Mouse (Mus musculus) limb, embryonic 10.5 days (tissue): Measurements from ENCODE around the gene Ccdc91. TPM values are rescaled to one million over a fixed set of nuclear protein-coding genes. Genes with fewer than 3 reads are reported as not detected.

Experiments
- DNase-seq: peaks from one replicate; pipeline ENCODE4 v3.0.0-alpha.2; 2017; ENCODE audit warnings: low spot score
- H3K27ac ChIP-seq: fragments of 300-500 bp; sonication (generic); 2 replicates; pipeline ENCODE4 v1.5.1; 2016; ENCODE audit warnings: mild to moderate bottlenecking
- H3K27me3 ChIP-seq: fragments of 300-500 bp; sonication (generic); 2 replicates; pipeline ENCODE4 v1.6.1; 2016; ENCODE audit warnings: low read depth, mild to moderate bottlenecking; ENCODE audit not compliant: poor library complexity, severe bottlenecking
- H3K36me3 ChIP-seq: fragments of 300-500 bp; sonication (generic); 2 replicates; pipeline ENCODE4 v1.6.1; 2016; ENCODE audit warnings: mild to moderate bottlenecking, moderate library complexity
- H3K4me1 ChIP-seq: fragments of 300-500 bp; sonication (generic); 2 replicates; pipeline ENCODE4 v1.6.1; 2016
- H3K4me3 ChIP-seq: fragments of 300-500 bp; sonication (generic); 2 replicates; pipeline ENCODE4 v1.5.1; 2016; ENCODE audit warnings: mild to moderate bottlenecking, moderate library complexity
- H3K9me3 ChIP-seq: fragments of 300-500 bp; sonication (generic); replicated peaks from 2 replicates; pipeline ENCODE4 v1.6.1; 2016; ENCODE audit warnings: mild to moderate bottlenecking
- WGBS: fragments of 180-500 bp; shearing (Covaris S2); methylation state at CpG from one replicate; pipeline ENCODE4 v1.1.7; 2016; 5-methylcytosine and 5-hydroxymethylcytosine counted together
- polyA plus RNA-seq: library from polyadenylated mRNA; unstranded; fragments of >200 nt; fragmentation: Nextera tagmentation; extraction: Ambion mirVana; gene quantifications from 2 replicates; pipeline ENCODE4 v1.2.1, GENCODE M21; 2016

Ccdc91 gene
- polyA plus RNA-seq, 1 experiment from 2014 or later, result 25.7 TPM

- Histone ChIP-seq H3K27ac (no peak overlapping the region), H3K27me3 (no peaks in the 10 kb centered on the region), H3K4me3 (no peak overlapping the region), H3K4me1 (no peaks in the 10 kb centered on the region), H3K36me3 (no peaks in the 10 kb centered on the region), H3K9me3 (no peaks in the 10 kb centered on the region)
- WGBS, result 93% methylated on average over 8 of the region's 8 CpGs
- DNase-seq, result no peak
Measured at GRCm38 (mm10) chr6:147517909-147518308, 42.3 kb downstream of the Ccdc91 start.

DNA sequence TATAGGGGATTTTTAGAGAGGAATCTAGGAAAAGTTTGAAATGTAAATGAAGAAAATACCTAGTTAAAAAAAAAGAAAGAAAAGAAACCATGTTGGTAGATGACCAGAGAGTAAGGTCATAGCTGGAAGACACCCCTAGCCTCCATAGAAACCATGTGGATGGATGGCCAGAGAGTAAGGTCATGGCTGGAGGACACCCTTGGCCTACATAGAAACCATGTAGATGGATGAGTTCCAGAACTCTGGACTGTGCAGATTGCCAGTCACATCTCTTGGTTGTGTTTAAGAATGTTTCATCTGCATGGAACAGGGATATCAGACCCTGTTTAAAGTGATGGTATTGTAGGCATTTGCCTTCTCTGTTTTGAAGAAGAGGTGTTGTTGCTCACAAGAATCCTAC lies 49.6 kb downstream of the Ccdc91 start:
- Histone ChIP-seq H3K27me3 (no peaks in the 10 kb centered on the region), H3K9me3 (no peaks in the 10 kb centered on the region), H3K4me1 (no peaks in the 10 kb centered on the region), H3K27ac (no peak overlapping the region), H3K4me3 (no peak overlapping the region), H3K36me3 (no peaks in the 10 kb centered on the region)
- DNase-seq, result no peak

- WGBS, result 96% methylated on average over 5 of the region's 5 CpGs
- H3K4me3 ChIP-seq, result no peak overlapping the region
- H3K27me3 ChIP-seq, result no peaks in the 10 kb centered on the region
- H3K36me3 ChIP-seq, result no peaks in the 10 kb centered on the region
- no peaks in the 10 kb centered on the region for H3K9me3 ChIP-seq
- H3K4me1 ChIP-seq, result no peaks in the 10 kb centered on the region
- no peak for DNase-seq
- H3K27ac ChIP-seq, result no peak overlapping the region
Measured at GRCm38 (mm10) chr6:147534971-147535370, 59.3 kb downstream of the Ccdc91 start.

GRCm38 (mm10) chr6:147538236-147538635 lies 62.6 kb downstream of the Ccdc91 start:
- Histone ChIP-seq H3K27ac (no peak overlapping the region), H3K4me3 (no peak overlapping the region), H3K27me3 (no peaks in the 10 kb centered on the region), H3K36me3 (no peaks in the 10 kb centered on the region), H3K9me3 (no peaks in the 10 kb centered on the region), H3K4me1 (no peaks in the 10 kb centered on the region)
- no peak for DNase-seq
- 90% methylated on average over 5 of the region's 5 CpGs for WGBS

DNA sequence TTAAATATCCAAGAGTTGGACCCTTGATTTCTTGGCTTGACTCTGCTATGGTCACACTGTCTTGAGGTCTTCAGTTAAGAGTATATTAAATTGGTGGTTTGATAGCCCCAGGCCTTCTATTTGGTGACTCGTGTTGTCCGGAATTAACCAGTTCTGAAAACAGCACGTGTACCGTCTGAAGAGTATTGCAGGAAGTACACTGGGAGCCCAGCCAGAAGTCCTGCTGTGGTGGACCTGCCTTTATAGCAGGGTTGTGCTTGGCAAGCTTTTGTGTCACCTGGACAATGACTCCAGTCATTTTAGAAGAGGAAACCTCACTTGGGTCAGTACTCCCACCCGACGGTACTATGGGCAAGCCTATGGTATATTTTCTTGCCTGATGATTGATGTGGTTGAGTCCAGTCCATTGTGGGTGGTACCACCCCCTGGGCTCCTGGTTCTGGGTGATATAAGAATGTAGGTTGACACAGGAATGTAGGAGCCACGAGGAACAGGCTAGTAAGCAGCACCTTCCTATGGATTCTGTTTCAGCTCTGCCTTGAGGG lies 63.5 kb downstream of the Ccdc91 start:
- Histone ChIP-seq H3K27ac (no peak overlapping the region), H3K9me3 (no peaks in the 10 kb centered on the region), H3K4me3 (no peak overlapping the region), H3K27me3 (no peaks in the 10 kb centered on the region), H3K4me1 (no peaks in the 10 kb centered on the region), H3K36me3 (no peaks in the 10 kb centered on the region)
- WGBS, result 95% methylated on average over 7 of the region's 7 CpGs
- no peak for DNase-seq

GRCm38 (mm10) chr6:147540942-147541341 lies 65.3 kb downstream of the Ccdc91 start:
- WGBS, result 94% methylated on average over 6 of the region's 6 CpGs

DNA sequence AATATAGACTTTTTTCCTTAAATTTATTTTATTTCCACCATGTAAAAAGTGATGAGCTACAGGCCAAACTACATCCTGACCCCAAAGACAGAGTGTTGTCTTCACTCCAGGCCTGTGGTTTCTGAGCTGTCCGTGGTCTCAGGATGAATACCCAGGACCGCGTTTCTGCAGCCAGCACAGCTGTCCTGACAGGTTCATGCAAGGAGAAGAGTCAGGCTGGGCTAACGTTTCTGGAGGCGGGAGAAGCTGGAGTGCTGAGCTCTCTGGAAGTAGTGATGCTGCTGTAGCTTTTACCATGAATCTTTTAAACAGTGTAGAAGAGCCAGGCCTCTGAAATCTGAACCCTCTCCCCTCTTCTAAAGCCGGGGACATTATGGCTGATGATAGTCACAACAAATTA lies 80.0 kb downstream of the Ccdc91 start:
- H3K36me3 ChIP-seq, result no peaks in the 10 kb centered on the region

More at GRCm38 (mm10) chr6:147540942-147541341, 65.3 kb downstream of the Ccdc91 start:
- Histone ChIP-seq H3K9me3 (no peaks in the 10 kb centered on the region), H3K36me3 (no peaks in the 10 kb centered on the region), H3K27me3 (no peaks in the 10 kb centered on the region), H3K4me3 (no peak overlapping the region), H3K4me1 (no peaks in the 10 kb centered on the region), H3K27ac (no peak overlapping the region)
- DNase-seq, result no peak

DNA sequence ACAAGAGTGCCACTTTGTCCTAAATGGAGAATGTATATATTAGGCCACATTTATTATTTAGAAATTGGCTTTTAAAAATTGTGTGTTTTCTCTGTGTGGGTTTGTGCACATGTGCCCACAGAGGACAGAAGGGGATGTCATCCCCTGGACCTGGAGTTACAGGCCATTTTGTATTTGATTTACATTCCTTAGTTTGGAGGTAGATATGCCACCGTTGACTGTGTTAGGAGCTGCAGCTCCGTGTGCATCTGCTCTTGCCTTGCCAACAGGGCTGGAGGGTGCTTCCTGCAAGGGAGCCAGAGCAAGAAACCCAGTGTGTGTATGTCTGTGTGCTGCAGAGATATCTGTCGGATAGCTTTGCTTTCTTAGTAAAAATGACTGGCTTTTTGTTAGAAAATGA lies 83.7 kb downstream of the Ccdc91 start:
- DNase-seq, result no peak
- 84% methylated on average over 3 of the region's 3 CpGs for WGBS
- no peak overlapping the region for H3K27ac ChIP-seq
- no peaks in the 10 kb centered on the region for H3K27me3 ChIP-seq
- H3K4me3 ChIP-seq, result no peak overlapping the region
- no peaks in the 10 kb centered on the region for H3K36me3 ChIP-seq
- H3K9me3 ChIP-seq, result no peaks in the 10 kb centered on the region
- H3K4me1 ChIP-seq, result no peaks in the 10 kb centered on the region

More for the DNA sequence above, 80.0 kb downstream of the Ccdc91 start:
- WGBS, result 70% methylated on average over 6 of the region's 6 CpGs
- Histone ChIP-seq H3K4me1 (no peaks in the 10 kb centered on the region), H3K27me3 (no peaks in the 10 kb centered on the region), H3K9me3 (no peaks in the 10 kb centered on the region), H3K27ac (no peak overlapping the region), H3K4me3 (no peak overlapping the region)
- no peak for DNase-seq

GRCm38 (mm10) chr6:147560436-147560835 lies 84.8 kb downstream of the Ccdc91 start:
- no peaks in the 10 kb centered on the region for H3K4me1 ChIP-seq
- no peaks in the 10 kb centered on the region for H3K27me3 ChIP-seq
- no peaks in the 10 kb centered on the region for H3K9me3 ChIP-seq
- no peaks in the 10 kb centered on the region for H3K36me3 ChIP-seq
- no peak for DNase-seq
- H3K4me3 ChIP-seq, result no peak overlapping the region
- no peak overlapping the region for H3K27ac ChIP-seq

DNA sequence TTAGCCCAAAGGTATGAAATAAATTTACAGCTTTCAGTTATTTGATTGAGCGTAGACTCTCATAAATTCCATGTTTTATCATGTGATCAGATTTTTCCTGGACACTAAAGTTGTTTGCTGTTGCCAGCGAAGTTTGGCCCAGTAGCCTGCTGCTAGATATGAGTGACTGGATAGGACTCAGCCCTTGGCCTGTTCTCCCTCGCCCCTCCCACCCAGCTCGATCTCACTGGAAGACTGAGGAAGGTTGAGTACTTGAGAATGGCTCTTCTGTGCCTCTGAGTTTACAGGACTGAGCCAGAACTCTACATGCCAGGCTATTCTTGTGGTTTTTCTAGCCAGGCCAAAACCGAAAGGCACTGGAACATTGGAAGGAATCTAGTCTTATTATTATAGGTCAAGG lies 93.6 kb downstream of the Ccdc91 start:
- Histone ChIP-seq H3K9me3 (no peaks in the 10 kb centered on the region), H3K27me3 (no peaks in the 10 kb centered on the region), H3K4me1 (peaks cover 3% of the 10 kb centered on the region; the same call in 1 of the 2 replicates), H3K27ac (no peak overlapping the region), H3K4me3 (no peak overlapping the region), H3K36me3 (no peaks in the 10 kb centered on the region)
- no peak for DNase-seq
- WGBS, result 92% methylated on average over 5 of the region's 5 CpGs

DNA sequence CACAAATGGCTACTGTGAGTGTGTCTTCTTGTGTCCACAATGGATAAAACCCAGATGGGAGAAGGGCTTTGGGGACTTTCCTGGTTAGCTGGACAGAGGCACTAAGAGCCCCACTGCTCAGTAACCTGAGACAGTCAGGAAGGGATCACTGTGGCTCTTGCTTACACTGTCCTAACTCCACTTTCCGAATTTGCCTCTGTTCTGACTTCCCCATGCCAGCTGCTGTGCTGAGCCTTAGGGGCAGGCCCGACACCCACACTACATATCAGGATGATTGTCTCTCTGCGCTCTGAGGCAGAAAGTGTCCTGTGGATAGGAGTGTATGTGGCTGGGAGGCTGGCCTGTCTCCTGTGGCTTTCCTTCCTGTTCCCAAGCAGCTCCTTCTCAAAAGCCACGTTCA lies 97.5 kb downstream of the Ccdc91 start:
- no peak for DNase-seq
- Histone ChIP-seq H3K4me3 (no peak overlapping the region), H3K4me1 (peaks cover 13% of the 10 kb centered on the region), H3K36me3 (no peaks in the 10 kb centered on the region), H3K9me3 (no peaks in the 10 kb centered on the region), H3K27ac (no peak overlapping the region), H3K27me3 (no peaks in the 10 kb centered on the region)
- 58% methylated on average over 4 of the region's 4 CpGs for WGBS

- H3K4me1 ChIP-seq, result peaks cover 13% of the 10 kb centered on the region
- WGBS, result 66% methylated on average over 5 of the region's 5 CpGs
- DNase-seq, result no peak
- no peak overlapping the region for H3K4me3 ChIP-seq
- no peaks in the 10 kb centered on the region for H3K36me3 ChIP-seq
- H3K27me3 ChIP-seq, result no peaks in the 10 kb centered on the region
- no peak overlapping the region for H3K27ac ChIP-seq
- no peaks in the 10 kb centered on the region for H3K9me3 ChIP-seq
Measured at GRCm38 (mm10) chr6:147574454-147575182, 99.0 kb downstream of the Ccdc91 start.

- Histone ChIP-seq H3K27ac (no peak overlapping the region), H3K27me3 (no peaks in the 10 kb centered on the region), H3K4me3 (no peak overlapping the region), H3K9me3 (no peaks in the 10 kb centered on the region), H3K4me1 (peaks cover 13% of the 10 kb centered on the region), H3K36me3 (no peaks in the 10 kb centered on the region)
- WGBS, result 71% methylated on average over 11 of the region's 11 CpGs
- no peak for DNase-seq
Measured at GRCm38 (mm10) chr6:147575183-147575784, 99.7 kb downstream of the Ccdc91 start.
